Mouse (Mus musculus) spleen, adult 10 weeks (tissue): Measurements from ENCODE around the gene Atp4a. TPM values are rescaled to one million over a fixed set of nuclear protein-coding genes. Genes with fewer than 3 reads are reported as not detected.

Experiments
- polyA plus RNA-seq: library from polyadenylated mRNA; stranded (reverse); fragments of 350-450 nt; fragmentation: Illumina TruSeq; extraction: RNeasy Lipid Tissue Mini Kit (QIAGEN cat#74804); gene quantifications from one replicate; pipeline ENCODE4 v1.2.3, GENCODE M21; 2015; ENCODE audit warnings: low replicate concordance; ENCODE audit not compliant: insufficient read depth

Atp4a gene
- not detected for polyA plus RNA-seq

GRCm38 (mm10) chr7:30711942-30712341 lies at the start of gene Atp4a:
TSS of gene Atp4a (plus strand) at chr7:30712209.

GRCm38 (mm10) chr7:30664529-30665200 lies 47.3 kb upstream of the Atp4a start, which contains the start of gene Haus5:
TSS of gene Haus5 (minus strand) at chr7:30664994.

GRCm38 (mm10) chr7:30671480-30671879 lies 40.5 kb upstream of the Atp4a start, which contains the start of gene Pmis2:
TSS of gene Pmis2 (minus strand) at chr7:30671605.

GRCm38 (mm10) chr7:30698589-30698988 lies 13.4 kb upstream of the Atp4a start, which contains the start of gene 2200002J24Rik:
TSS of gene 2200002J24Rik (plus strand) at chr7:30698926.

GRCm38 (mm10) chr7:30729396-30730063 lies 17.5 kb downstream of the Atp4a start, which contains the start of gene Tmem147:
TSS of gene Tmem147 (minus strand) at chr7:30729540.

GRCm38 (mm10) chr7:30743617-30744016 lies 31.6 kb downstream of the Atp4a start, which contains the start of gene Gapdhs:
TSS of gene Gapdhs (minus strand) at chr7:30743681.

GRCm38 (mm10) chr7:30751086-30751669 lies 39.2 kb downstream of the Atp4a start, which contains the start of gene Sbsn:
TSS of gene Sbsn (plus strand) at chr7:30751471.

GRCm38 (mm10) chr7:30763456-30763855 lies 51.4 kb downstream of the Atp4a start, which contains the start of gene Dmkn:
TSS of gene Dmkn (plus strand) at chr7:30763756.

Other genes with a start within 250 kb of the Atp4a start
- not detected for gene Prodh2, start 218.6 kb upstream of the Atp4a start, polyA plus RNA-seq
- gene Arhgap33, start 177.1 kb upstream of the Atp4a start, polyA plus RNA-seq: 2.3 TPM
- gene Hspb6, start 160.0 kb upstream of the Atp4a start, polyA plus RNA-seq: 6.5 TPM
- 6.0 TPM for gene Proser3, start 159.9 kb upstream of the Atp4a start, polyA plus RNA-seq
- 50.0 TPM for gene Lin37, start 152.4 kb upstream of the Atp4a start, polyA plus RNA-seq
- 48.4 TPM for gene U2af1l4, start 148.9 kb upstream of the Atp4a start, polyA plus RNA-seq
- 21.5 TPM for gene Gm49396, start 148.9 kb upstream of the Atp4a start, polyA plus RNA-seq
- gene Psenen, start 148.6 kb upstream of the Atp4a start, polyA plus RNA-seq: 134 TPM
- gene Igflr1, start 146.8 kb upstream of the Atp4a start, polyA plus RNA-seq: not detected
- 45.0 TPM for gene Kmt2b, start 123.5 kb upstream of the Atp4a start, polyA plus RNA-seq
- gene Zbtb32, start 113.3 kb upstream of the Atp4a start, polyA plus RNA-seq: 2.5 TPM
- gene Upk1a, start 99.4 kb upstream of the Atp4a start, polyA plus RNA-seq: 0.22 TPM
- 519 TPM for gene Cox6b1, start 86.1 kb upstream of the Atp4a start, polyA plus RNA-seq
- not detected for gene Etv2, start 76.4 kb upstream of the Atp4a start, polyA plus RNA-seq
- 12.1 TPM for gene Rbm42, start 61.9 kb upstream of the Atp4a start, polyA plus RNA-seq
- gene Haus5, start 47.2 kb upstream of the Atp4a start, polyA plus RNA-seq: 27.1 TPM
- not detected for gene Pmis2, start 40.6 kb upstream of the Atp4a start, polyA plus RNA-seq
- not detected for gene 2200002J24Rik, start 13.3 kb upstream of the Atp4a start, polyA plus RNA-seq
- gene Tmem147, start 17.3 kb downstream of the Atp4a start, polyA plus RNA-seq: 51.8 TPM
- not detected for gene Gapdhs, start 31.5 kb downstream of the Atp4a start, polyA plus RNA-seq
- gene Sbsn, start 39.3 kb downstream of the Atp4a start, polyA plus RNA-seq: 5.4 TPM
- 0.43 TPM for gene Dmkn, start 51.5 kb downstream of the Atp4a start, polyA plus RNA-seq
- gene Krtdap, start 75.7 kb downstream of the Atp4a start, polyA plus RNA-seq: not detected
- 23.9 TPM for gene Ffar2, start 111.6 kb downstream of the Atp4a start, polyA plus RNA-seq
- gene Ffar3, start 144.0 kb downstream of the Atp4a start, polyA plus RNA-seq: 0.41 TPM
- gene Ffar1, start 149.4 kb downstream of the Atp4a start, polyA plus RNA-seq: 29.4 TPM
- 692 TPM for gene Cd22, start 168.1 kb downstream of the Atp4a start, polyA plus RNA-seq
- 1.0 TPM for gene Mag, start 202.7 kb downstream of the Atp4a start, polyA plus RNA-seq
- gene Hamp2, start 212.5 kb downstream of the Atp4a start, polyA plus RNA-seq: not detected
- not detected for gene Hamp, start 231.8 kb downstream of the Atp4a start, polyA plus RNA-seq
- gene Usf2, start 244.6 kb downstream of the Atp4a start, polyA plus RNA-seq: 183 TPM